Mouse (Mus musculus) embryonic facial prominence, embryonic 14.5 days (tissue): ENCODE measurements at regions not wholly inside any gene's neighbourhood (a gene's known extent, or its start where the extent isn't known, plus 50 kb on each side); places are given as distances from the start of the nearest gene placed in this dataset.
A peak's percentile ranks its signal among the peaks of the same experiment; 100 is the strongest.

Experiments
- ATAC-seq: fragments of 200-750 bp; cut with Nextera tagmentation; 2 replicates; pipeline ENCODE4 v1.8.0; 2017; ENCODE audit warnings: low read depth, moderate number of reproducible peaks, moderate TSS enrichment
- DNase-seq: peaks from one replicate; pipeline ENCODE4 v3.0.0-alpha.2; 2015; ENCODE audit warnings: low spot score
- H3K27ac ChIP-seq: fragments of 300-500 bp; sonication (generic); replicated peaks from 2 replicates; pipeline ENCODE4 v1.5.1; 2014; ENCODE audit warnings: low read depth, mild to moderate bottlenecking, low read length, moderate library complexity
- H3K27me3 ChIP-seq: fragments of 300-500 bp; sonication (generic); replicated peaks from 2 replicates; pipeline ENCODE4 v1.6.1; 2014; ENCODE audit warnings: low read length; ENCODE audit not compliant: control insufficient read depth, insufficient read depth
- H3K36me3 ChIP-seq: fragments of 300-500 bp; sonication (generic); 2 replicates; pipeline ENCODE4 v1.6.1; 2014; ENCODE audit warnings: low read length, mixed read lengths; ENCODE audit not compliant: control insufficient read depth, insufficient read depth
- H3K4me1 ChIP-seq: fragments of 300-500 bp; sonication (generic); 2 replicates; pipeline ENCODE4 v1.6.1; 2014; ENCODE audit warnings: antibody characterized with exemption, low read length; ENCODE audit not compliant: control insufficient read depth, insufficient read depth
- H3K4me2 ChIP-seq: fragments of 300-500 bp; sonication (generic); 2 replicates; pipeline ENCODE4 v1.6.1; 2014; ENCODE audit warnings: low read depth, mild to moderate bottlenecking, low read length, moderate library complexity, mixed read lengths
- H3K4me3 ChIP-seq: fragments of 300-500 bp; sonication (generic); 2 replicates; pipeline ENCODE4 v1.5.1; 2014; ENCODE audit warnings: low read depth, mild to moderate bottlenecking, low read length
- H3K9ac ChIP-seq: fragments of 300-500 bp; sonication (generic); 2 replicates; pipeline ENCODE4 v1.6.1; 2014; ENCODE audit warnings: low read depth, mild to moderate bottlenecking, low read length, moderate library complexity, mixed read lengths
- H3K9me3 ChIP-seq: fragments of 300-500 bp; sonication (generic); 2 replicates; pipeline ENCODE4 v1.6.1; 2016; ENCODE audit warnings: low read length; ENCODE audit not compliant: control insufficient read depth
- WGBS: fragments of 180-500 bp; shearing (Covaris S2); extraction: QIAGEN DNeasy Blood & Tissue Kit; methylation state at CpG from one replicate; pipeline ENCODE4 v1.1.7; 2014; 5-methylcytosine and 5-hydroxymethylcytosine counted together

GRCm38 (mm10) chr12:15124179-15124578, 692.5 kb downstream of the Trib2 start:
- H3K27me3 ChIP-seq, result no peaks in the 10 kb centered on the region
- no peak overlapping the region for H3K4me3 ChIP-seq
- 76% methylated on average over 3 of the region's 3 CpGs for WGBS
- no peak overlapping the region for H3K27ac ChIP-seq
- ATAC-seq, result no peak
- no peak overlapping the region for H3K9ac ChIP-seq
- H3K4me2 ChIP-seq, result no peak overlapping the region
- no peaks in the 10 kb centered on the region for H3K4me1 ChIP-seq
- no peaks in the 10 kb centered on the region for H3K36me3 ChIP-seq
- no peak for DNase-seq
- H3K9me3 ChIP-seq, result no peaks in the 10 kb centered on the region

- WGBS, result 79% methylated on average over 4 of the region's 4 CpGs
- Histone ChIP-seq H3K4me2 (no peak overlapping the region), H3K27me3 (no peaks in the 10 kb centered on the region), H3K9ac (no peak overlapping the region), H3K27ac (no peak overlapping the region), H3K36me3 (no peaks in the 10 kb centered on the region), H3K4me3 (no peak overlapping the region), H3K9me3 (no peaks in the 10 kb centered on the region), H3K4me1 (no peaks in the 10 kb centered on the region)
- ATAC-seq (no peak), DNase-seq (no peak)
Observed at GRCm38 (mm10) chr12:15122586-15123212, 694.0 kb downstream of the Trib2 start.

- Histone ChIP-seq H3K36me3 (no peaks in the 10 kb centered on the region), H3K27ac (no peak overlapping the region), H3K4me1 (no peaks in the 10 kb centered on the region), H3K4me3 (no peak overlapping the region), H3K27me3 (no peaks in the 10 kb centered on the region), H3K4me2 (no peak overlapping the region), H3K9ac (no peak overlapping the region), H3K9me3 (no peaks in the 10 kb centered on the region)
- ATAC-seq (no peak), DNase-seq (no peak)
- WGBS, result 88% methylated on average over 3 of the region's 3 CpGs
Observed at GRCm38 (mm10) chr12:15115556-15115955, 701.2 kb downstream of the Trib2 start.

- H3K27ac ChIP-seq, result no peak overlapping the region
- H3K36me3 ChIP-seq, result no peaks in the 10 kb centered on the region
- no peaks in the 10 kb centered on the region for H3K27me3 ChIP-seq
- H3K4me2 ChIP-seq, result no peak overlapping the region
- no peaks in the 10 kb centered on the region for H3K9me3 ChIP-seq
- H3K9ac ChIP-seq, result no peak overlapping the region
- WGBS, result 84% methylated on average over 14 of the region's 14 CpGs
- no peaks in the 10 kb centered on the region for H3K4me1 ChIP-seq
- ATAC-seq, result no peak
- H3K4me3 ChIP-seq, result no peak overlapping the region
- DNase-seq, result no peak
Observed at GRCm38 (mm10) chr12:15114793-15115192, 701.9 kb downstream of the Trib2 start.

GRCm38 (mm10) chr12:15111049-15111448, 705.7 kb downstream of the Trib2 start:
- Histone ChIP-seq H3K27me3 (no peaks in the 10 kb centered on the region), H3K36me3 (no peaks in the 10 kb centered on the region), H3K4me3 (no peak overlapping the region), H3K9ac (no peak overlapping the region), H3K9me3 (no peaks in the 10 kb centered on the region), H3K4me1 (no peaks in the 10 kb centered on the region), H3K27ac (no peak overlapping the region), H3K4me2 (no peak overlapping the region)
- DNase-seq, result no peak
- no peak for ATAC-seq
- 59% methylated on average over 2 of the region's 2 CpGs for WGBS

GRCm38 (mm10) chr12:15104876-15105275, 711.8 kb downstream of the Trib2 start:
- no peak overlapping the region for H3K4me3 ChIP-seq

GRCm38 (mm10) chr12:15078615-15079014, 738.1 kb downstream of the Trib2 start:
- Histone ChIP-seq H3K9ac (no peak overlapping the region), H3K27me3 (no peaks in the 10 kb centered on the region), H3K36me3 (no peaks in the 10 kb centered on the region), H3K4me1 (no peaks in the 10 kb centered on the region), H3K27ac (no peak overlapping the region), H3K4me3 (no peak overlapping the region), H3K9me3 (no peaks in the 10 kb centered on the region), H3K4me2 (no peak overlapping the region)
- 78% methylated on average over 2 of the region's 2 CpGs for WGBS
- DNase-seq (peak; percentile 32), ATAC-seq (no peak; the same call in 1 of the 2 replicates)

More at GRCm38 (mm10) chr12:15104876-15105275, 711.8 kb downstream of the Trib2 start:
- Histone ChIP-seq H3K27ac (no peak overlapping the region), H3K9ac (no peak overlapping the region), H3K4me2 (no peak overlapping the region), H3K9me3 (no peaks in the 10 kb centered on the region), H3K27me3 (no peaks in the 10 kb centered on the region), H3K4me1 (no peaks in the 10 kb centered on the region), H3K36me3 (no peaks in the 10 kb centered on the region)
- WGBS, result 77% methylated on average over 2 of the region's 2 CpGs
- DNase-seq, result peak; percentile 6
- no peak for ATAC-seq

GRCm38 (mm10) chr12:15064351-15064750, 752.4 kb downstream of the Trib2 start:
- WGBS, result 69% methylated on average over 1 of the region's 1 CpGs
- H3K27me3 ChIP-seq, result no peaks in the 10 kb centered on the region
- no peaks in the 10 kb centered on the region for H3K9me3 ChIP-seq
- no peak overlapping the region for H3K27ac ChIP-seq
- DNase-seq (no peak), ATAC-seq (no peak)
- H3K9ac ChIP-seq, result no peak overlapping the region
- no peaks in the 10 kb centered on the region for H3K4me1 ChIP-seq
- H3K36me3 ChIP-seq, result no peaks in the 10 kb centered on the region
- H3K4me2 ChIP-seq, result no peak overlapping the region
- no peak overlapping the region for H3K4me3 ChIP-seq

- WGBS, result 95% methylated on average over 5 of the region's 5 CpGs
- ATAC-seq, result no peak
- H3K27ac ChIP-seq, result no peak overlapping the region
Observed at GRCm38 (mm10) chr12:15051387-15051786, 765.3 kb downstream of the Trib2 start.

More at GRCm38 (mm10) chr12:15051387-15051786, 765.3 kb downstream of the Trib2 start:
- Histone ChIP-seq H3K4me1 (no peaks in the 10 kb centered on the region), H3K27me3 (no peaks in the 10 kb centered on the region), H3K36me3 (no peaks in the 10 kb centered on the region), H3K9me3 (no peaks in the 10 kb centered on the region), H3K4me3 (no peak overlapping the region), H3K4me2 (no peak overlapping the region), H3K9ac (no peak overlapping the region)
- DNase-seq, result no peak
